Mouse (Mus musculus): ENCODE results near the gene Klk8.

Gene Klk8

DNA sequence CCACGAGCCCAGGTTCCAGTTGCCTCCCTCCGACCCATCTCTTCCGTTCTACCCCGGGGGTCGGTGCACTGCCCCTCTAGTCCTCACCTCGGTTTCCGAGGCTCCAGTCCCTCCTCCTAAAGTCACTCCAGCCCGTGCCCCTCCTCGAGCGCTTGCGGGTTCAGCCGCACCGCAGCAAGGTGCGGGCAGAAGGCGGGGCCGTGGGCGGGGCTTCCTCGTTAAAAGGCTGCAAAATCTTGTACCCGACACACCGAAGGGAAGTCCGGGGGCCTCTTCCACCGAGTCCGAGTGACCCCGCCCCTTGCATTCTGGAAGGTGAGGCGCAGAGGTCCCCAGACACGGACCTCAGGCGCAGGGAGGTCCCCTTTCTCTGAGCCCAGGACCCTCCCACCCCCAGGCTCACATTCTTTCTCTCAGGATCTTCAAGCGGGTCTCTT, at the start of gene Klk8:
Gene Klk8, plus strand, starts transcription at position 245 of the 437 bp plus-strand sequence.
- no peak for DNase-seq (ENCODE audit: low spot score)

DNA sequence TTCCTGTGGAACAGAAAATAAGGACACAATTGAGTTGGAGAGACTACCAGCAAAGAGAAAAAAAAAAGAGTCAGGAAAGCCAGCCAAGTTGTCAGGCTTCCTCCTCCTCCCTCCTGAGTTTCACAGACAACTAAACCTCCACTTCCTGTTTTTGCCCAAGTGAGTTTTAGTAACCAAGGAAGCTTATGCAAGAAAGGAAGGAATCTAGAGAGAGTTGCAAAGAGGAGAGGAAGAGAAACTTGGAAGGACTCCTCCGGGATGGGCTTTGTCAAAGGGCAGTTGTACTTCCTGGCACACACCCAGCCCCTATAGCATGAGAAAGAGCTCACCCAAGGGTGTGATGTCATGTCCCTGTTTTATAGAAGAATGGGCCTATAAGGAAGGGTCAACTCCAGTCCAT, 49.6 kb upstream of the Klk8 start:
- no peak for DNase-seq (ENCODE audit: low spot score)

DNA sequence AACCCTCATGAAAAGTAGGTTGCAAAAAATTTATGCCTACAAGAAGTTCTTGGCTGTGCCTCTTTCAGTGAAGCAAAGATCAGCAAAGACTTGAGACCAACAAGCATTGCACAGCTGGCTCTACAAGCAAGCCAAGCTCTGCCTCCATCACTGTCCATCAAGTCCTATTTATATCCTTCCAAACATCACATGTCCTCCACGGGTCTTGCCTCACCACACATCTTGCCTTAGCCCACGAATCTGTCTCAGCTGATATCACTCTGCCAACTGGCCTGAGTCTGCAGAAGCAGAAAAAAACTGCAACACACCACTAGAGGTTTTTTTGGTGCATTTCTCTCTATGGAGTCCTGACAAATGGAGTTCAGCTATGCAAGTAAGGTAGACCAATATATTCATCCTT, 44.6 kb upstream of the Klk8 start:
- DNase-seq (ENCODE audit: low spot score), result no peak

DNA sequence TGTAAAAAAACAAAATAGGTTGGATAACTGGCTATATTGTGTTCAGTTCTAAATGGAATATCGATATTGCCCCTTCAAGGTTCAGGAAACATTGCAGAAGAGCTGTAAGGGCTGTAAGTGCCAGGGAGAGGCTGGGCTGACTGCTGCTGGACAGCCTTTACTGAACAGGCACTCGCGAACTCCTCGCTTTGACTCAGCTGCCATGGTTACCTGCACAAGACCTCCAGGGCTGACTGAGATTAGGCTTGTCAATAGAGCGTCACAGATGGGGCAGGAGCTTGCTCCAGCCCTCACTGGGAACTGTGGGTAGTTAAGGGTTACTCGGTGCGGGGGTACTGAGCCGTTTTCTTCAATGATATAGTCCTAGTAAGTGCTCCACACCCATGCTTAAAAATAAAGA, 30.9 kb upstream of the Klk8 start:
- no peak for DNase-seq (ENCODE audit: low spot score)

DNA sequence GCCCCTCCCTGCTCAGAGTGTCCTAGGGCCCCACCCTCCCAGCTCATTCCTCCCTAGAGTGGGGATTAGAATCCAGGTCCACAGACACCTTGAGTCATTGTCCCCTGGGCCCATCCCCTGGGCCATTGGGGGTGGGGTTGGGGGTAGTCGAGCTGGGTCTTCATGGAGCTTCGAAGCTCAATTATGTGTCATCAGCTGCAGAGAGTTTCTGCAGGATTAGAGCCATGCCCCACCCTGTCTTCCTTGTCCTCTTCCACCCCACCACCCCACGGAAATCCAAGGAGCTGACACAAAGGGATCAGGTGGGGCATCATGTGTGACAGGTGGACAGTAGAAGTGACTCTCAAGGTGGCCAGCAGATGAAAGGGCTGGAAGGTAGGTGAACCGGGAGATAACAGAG, 28.8 kb upstream of the Klk8 start, which contains the start of gene Klk12:
Gene Klk12, plus strand, starts transcription at position 301 of the 400 bp plus-strand sequence.
- no peak for DNase-seq (ENCODE audit: low spot score)

DNA sequence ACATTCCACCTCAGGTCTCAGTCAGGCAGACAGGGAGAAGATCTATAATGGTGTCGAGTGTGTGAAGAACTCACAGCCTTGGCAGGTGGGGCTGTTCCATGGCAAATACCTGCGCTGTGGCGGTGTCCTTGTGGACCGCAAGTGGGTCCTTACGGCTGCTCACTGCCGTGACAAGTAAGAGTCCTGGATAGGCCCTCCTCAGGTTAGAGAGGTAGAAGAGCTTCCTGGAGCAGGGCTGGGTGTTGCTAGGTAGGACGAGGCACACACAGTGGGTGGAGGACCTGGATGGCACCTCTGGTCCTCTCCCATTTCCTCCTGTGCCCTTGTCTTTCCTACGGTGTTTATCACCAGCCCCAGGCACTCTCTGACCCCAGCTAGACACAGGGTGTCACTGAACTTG, 27.7 kb upstream of the Klk8 start:
- no peak for DNase-seq (ENCODE audit: low spot score)

DNA sequence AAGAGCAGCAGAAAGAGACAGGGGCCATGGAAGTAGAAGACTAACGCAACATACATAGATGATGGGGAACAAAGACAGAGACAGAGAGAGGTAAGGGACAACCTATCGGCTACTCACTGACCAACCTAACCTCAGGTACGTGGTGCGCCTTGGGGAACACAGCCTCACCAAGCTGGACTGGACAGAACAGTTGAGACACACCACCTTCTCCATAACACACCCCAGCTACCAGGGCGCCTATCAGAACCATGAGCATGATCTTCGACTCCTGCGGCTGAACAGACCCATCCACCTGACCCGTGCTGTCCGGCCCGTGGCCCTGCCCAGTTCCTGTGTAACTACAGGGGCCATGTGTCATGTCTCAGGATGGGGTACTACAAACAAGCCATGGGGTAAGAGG, 26.7 kb upstream of the Klk8 start:
- no peak for DNase-seq (ENCODE audit: low spot score)

DNA sequence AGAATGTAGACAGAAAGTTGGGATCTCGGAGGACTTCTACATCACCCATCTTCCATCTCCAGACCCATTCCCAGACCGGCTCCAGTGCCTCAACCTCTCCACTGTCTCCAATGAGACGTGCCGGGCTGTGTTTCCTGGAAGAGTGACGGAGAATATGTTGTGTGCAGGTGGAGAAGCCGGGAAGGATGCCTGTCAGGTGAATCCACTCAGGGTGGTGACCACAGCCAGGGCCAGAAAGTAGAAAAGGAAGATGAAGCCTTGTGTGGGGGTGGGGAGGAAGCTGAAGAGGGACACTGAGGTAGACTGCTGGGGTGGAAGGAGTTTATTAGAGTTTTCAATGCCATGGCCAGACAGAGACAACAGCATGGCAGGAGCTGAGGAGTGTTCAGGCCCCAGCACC, 25.5 kb upstream of the Klk8 start:
- no peak for DNase-seq (ENCODE audit: low spot score)

DNA sequence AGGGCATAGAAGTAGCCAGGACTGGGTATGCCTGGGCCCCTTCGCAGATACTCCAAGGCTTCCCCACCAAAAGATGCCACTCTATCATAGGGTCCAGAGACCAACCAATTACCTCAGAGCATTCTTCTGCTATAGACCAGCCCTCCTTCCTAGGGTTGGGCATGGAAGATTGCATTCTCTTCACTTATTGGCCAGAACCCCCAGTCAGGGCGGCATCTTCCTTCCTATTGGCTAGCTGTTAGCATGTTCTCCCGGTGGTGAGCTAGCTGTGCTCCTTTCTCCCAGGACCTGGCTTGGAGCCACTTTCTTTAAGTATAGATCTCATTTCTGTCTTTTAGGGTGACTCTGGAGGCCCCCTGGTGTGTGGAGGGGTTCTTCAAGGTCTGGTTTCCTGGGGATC, 24.5 kb upstream of the Klk8 start:
- DNase-seq (ENCODE audit: low spot score), result no peak

DNA sequence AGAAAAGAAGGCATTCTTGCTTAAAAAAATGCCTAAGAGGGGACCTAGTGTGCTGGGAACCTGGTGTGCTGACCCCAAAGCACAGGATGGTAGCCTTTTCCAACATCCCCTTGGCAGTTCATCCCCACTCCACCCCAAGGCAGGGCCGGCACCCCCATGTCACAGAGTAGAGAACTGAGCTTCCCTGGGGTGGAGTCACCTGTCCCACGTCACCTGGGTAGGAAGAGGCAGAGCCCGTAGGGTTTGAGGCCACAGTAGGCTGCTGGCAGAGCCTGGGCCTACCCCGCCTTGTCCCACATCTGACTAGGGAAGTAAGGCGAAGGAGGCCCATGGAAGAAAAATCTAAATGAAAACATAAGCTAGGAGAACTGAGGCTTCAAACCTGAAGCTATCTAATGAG, 23.0 kb upstream of the Klk8 start, which contains the start of gene Klk11:
Gene Klk11, plus strand, starts transcription at position 241 of the 400 bp plus-strand sequence.
- DNase-seq (ENCODE audit: low spot score), result no peak

DNA sequence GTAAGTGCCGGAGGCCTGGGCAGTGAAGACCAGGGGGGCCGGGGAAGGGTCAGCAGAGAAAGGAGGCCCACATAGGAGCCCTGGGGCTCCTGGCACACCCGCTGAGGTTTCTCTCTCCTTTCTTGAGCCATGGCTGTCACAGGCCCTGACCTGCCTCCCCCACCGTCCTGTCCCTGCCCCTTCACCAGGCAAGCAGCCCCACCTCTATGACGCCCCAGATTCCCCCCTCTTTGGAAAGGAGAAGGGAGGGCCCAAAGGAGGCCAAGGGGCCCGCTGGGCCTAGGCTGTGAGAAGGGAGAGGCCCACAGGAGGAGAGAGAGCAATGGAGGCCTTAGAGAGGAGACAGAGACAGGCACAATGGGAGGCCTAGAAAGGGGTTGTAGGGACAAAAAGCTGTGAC, 22.6 kb upstream of the Klk8 start:
- DNase-seq (ENCODE audit: low spot score), result no peak

DNA sequence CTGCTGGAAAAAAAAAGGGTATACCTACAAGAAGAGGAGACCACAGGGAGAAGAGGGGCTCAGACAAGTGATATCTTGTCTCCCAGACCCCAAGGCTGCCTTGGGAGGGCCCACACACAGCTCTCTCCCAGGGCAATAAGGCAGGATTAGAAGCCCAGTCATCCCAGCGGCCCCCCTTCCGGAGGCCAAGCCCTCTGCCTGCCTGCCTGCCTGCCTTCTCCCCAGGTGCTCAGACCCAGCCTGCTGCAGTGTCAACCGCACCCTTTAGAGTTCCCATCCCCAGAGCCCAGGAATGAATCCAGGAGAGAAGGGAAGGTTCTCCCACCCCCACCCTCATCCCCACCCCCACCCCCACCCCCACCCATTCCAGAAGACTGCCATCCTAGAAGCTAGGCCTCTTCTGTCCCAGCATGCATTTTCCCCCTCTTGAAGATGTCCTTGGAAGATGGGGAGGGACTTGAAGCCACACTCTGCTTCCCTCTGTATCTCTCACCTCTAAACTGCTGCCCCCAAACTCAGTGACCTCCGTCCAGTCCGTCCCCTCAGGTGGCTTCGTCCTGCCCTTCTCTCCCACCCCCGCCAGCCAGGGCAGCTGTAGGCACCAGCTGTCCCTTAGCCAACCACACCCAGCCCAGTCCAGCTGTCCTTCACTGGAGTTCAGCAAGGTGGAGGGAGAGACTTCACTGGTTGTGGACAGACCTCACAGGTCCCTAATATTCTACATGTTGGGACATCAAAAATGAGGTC, 21.9 kb upstream of the Klk8 start:
- DNase-seq (ENCODE audit: low spot score), result no peak

DNA sequence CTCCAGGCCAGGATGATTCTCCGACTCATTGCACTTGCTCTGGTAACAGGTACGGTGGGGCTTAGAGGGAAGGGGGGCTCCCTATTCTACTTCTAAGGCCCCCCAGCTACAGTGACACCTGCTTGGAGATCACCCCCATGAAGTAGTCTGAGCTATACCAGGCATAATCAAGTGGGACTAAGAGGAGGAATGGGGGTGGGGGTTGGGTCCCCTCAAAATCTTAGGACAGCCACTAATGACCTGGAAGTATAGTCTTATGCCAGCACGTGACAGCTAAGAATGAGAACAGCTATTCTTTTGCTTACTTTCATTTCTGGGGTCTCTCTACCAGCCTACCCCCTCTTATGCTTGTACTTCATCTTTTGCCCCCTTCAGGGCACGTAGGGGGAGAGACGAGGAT, 20.9 kb upstream of the Klk8 start:
- DNase-seq (ENCODE audit: low spot score), result no peak

DNA sequence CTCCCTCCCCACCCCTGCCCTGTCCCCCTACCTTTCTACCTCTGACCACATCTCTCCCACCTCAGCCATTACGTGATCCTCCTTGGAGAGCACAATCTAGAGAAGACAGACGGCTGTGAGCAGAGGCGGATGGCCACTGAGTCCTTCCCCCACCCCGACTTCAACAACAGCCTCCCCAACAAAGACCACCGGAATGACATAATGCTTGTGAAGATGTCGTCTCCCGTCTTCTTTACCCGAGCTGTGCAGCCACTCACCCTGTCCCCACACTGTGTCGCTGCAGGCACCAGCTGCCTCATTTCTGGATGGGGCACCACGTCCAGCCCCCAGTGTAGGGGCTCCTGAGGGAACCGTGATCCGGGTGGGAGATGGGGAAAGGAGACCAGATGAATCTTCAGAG, 20.0 kb upstream of the Klk8 start:
- DNase-seq (ENCODE audit: low spot score), result no peak

DNA sequence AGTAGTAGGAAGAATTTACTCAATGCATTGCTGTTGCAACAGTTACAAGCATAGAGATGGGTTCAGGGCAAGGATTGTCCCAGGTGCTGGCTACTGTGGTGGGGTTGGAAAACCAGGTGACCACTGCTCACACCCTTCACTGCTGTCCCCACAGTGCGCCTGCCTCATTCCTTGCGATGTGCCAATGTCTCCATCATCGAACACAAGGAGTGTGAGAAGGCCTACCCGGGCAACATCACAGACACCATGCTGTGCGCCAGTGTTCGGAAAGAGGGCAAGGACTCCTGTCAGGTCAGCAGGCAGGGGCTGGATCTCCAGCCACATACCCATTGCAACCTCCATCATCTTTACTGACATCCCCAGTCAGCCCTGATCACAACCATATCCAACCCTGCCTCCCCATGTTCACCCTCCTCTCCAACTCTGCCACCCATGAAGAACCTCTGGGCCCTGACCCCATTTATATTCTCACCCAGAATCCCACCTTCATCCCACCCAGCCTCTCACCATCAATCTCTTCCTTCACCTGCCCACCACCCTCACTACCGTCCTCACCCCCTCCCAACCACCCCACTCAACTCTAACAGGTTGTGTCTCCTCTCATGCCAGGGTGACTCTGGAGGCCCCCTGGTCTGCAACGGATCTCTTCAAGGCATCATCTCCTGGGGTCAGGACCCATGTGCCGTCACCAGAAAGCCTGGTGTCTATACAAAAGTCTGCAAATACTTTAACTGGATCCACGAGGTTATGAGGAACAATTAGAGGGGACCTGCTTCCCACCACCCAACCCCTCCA, 19.0 kb upstream of the Klk8 start:
- no peak for DNase-seq (ENCODE audit: low spot score)

DNA sequence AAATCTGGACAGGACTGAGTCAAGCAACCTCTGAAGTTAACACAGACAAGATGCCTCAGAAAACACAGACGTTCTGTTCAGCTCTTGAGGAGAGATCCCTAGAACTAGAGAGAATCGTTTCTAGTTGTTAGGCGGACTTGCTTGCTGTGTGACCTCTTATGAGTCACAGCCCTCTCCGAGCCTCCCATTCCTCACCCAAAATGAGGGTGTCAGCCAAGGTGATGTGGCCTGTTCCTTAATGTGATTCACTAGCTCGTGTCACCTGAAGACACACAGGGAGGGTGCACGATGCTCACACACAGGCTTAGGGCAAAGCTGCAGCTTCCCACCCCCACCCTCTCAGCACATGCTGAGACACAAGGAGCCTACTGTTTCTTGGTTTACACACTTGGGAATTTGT, 17.1 kb upstream of the Klk8 start:
- no peak for DNase-seq (ENCODE audit: low spot score)

DNA sequence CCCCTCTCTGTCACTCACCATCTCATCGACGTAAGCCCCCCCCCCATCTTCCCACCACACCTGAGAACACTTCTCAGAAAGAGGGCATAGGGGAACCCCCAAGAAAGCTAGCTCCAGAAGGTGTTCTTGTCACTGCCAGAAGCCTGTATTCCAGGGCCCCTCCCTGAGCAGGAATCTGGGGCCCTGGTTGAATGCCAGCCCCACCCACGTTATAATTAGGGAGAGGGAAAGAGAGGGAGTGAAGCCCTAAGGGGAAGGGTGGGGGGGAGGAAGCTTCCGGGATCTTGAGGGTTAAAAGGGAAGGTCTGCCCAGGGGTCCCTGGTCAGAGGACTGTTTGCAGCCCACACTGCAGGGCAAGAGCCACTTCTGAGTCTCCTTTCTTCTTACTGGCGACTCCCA, 16.6 kb upstream of the Klk8 start, which contains the start of gene Klk10:
Gene Klk10, plus strand, starts transcription at position 290 of the 400 bp plus-strand sequence.
- no peak for DNase-seq (ENCODE audit: low spot score)

DNA sequence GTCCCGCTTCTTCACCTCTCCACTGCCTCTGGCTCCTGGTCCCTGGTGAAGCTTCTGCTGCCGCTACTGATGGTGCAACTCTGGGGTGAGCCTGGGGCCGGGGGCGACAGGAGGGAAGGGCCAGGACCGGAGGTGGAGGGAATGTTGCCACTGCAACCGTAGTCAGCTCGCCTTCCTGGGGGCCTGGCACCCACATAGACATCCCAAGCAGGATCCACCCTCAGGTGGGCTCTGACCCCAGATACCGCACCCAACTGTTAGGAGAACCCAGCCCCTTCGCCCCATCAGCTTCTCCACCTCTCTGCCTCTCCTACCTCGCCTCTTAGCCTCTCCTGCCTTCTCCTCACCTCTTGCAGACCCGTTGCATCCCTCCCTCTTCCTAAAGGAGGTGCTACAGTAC, 15.8 kb upstream of the Klk8 start:
- DNase-seq (ENCODE audit: low spot score), result no peak

DNA sequence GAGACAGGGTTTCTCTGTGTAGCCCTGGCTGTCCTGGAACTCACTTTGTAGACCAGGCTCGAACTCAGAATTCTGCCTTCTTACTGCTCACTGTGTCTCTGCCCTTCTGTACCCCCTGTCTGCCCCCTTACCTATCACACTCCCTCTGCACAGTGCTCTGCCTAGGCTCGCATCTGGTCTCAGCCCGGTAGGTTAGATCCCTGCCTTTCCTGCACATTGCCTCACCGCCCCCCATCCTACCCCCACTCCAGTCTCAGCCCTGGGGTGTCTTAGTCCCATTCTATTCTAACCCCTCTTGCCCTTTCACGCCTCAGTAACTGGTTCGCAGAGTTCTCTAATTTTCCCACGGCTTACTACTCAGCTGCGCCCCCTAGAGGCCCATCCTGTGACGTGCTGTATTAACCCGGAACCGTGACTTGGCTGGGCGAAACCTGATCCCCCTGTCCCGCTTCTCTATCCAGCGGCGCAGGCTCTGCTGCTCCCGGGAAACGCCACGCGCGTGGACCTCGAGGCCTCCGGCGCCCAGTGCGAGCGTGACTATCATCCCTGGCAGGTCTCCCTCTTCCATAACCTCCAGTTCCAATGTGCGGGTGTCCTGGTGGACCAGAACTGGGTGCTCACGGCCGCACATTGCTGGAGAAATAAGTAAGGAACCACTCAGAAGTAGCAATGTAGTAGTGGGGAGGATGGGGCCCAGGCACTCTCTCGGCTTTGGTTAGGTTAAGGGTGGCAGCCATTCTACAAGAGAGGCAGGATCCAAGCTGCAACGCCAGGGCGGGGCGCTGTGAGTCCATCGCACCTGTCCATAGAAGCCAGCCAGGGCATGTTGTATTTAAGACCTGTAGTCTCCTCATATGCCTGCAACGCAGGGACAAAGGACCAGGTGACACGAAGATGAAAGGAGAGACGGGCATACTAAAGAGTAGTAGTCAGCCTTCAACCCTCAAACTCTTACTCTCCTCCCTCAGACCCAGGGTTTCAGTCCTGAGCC, 14.8 kb upstream of the Klk8 start:
- DNase-seq (ENCODE audit: low spot score), result peak; percentile 82

DNA sequence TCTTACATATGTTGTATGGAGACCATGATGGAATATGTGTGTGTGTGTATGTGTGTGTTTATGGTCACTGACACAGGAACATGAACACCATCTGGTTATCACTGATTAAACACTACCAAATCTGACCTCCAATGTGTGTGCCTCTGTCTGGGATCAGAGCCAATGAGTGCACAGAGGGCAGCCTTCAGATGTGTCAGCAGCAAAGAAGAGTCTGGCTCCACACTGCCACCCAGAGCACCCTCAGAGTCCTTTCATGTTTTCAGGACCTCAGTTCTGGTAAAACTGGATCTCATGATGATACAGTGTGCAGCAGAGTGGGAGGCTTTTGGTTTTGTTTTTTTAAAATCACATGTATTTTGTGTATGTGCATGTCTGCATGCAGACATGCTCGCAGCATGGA, 12.1 kb upstream of the Klk8 start:
- no peak for DNase-seq (ENCODE audit: low spot score)

DNA sequence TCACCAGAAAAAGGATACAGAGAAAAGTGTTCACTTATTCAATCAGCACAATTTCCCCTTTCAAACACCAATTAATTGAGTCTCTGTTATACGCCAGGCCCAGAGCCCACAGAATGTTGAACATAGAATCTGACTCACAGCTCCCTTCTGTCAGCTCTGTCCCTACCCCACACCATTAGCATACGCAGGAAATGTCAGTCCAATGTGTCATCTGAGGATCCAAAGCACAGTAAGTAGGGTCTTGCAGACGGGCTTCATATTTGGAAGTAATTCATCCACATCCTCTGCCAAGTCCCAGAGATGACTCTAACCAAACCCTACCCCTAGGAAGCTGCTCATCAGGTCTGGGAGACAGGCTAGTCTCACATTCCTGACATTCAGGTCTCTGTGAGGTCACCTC, 9.3 kb upstream of the Klk8 start:
- DNase-seq (ENCODE audit: low spot score), result no peak

DNA sequence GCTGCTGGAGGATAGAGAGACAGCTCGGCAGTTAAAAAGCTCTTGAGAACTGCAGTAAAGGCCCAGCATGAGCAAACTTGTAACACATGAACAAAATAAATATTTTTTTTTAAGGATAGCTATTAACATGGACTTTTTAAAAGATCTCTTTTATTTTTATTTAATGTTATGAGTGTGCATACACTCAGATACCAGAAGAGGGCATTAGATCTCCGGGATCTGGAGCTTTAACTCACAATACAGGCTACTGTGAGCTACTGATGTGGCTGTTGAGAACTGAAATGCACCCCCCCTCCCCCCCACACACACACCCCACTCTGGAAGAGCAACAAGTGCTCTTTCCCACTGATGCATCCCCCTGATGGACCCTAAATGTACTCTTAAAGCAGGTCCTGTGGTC, 8.1 kb upstream of the Klk8 start:
- DNase-seq (ENCODE audit: low spot score), result no peak

Data from ovary, postnatal 14 days (tissue).